Mouse (Mus musculus) small intestine, adult 2 months (tissue): ENCODE data around the gene Cfap299.

Experiments used
- CTCF ChIP-seq: fragments of 200-500 bp; IDR thresholded peaks from 2 replicates; pipeline ENCODE4 v1.5.1; 2012; ENCODE audit warnings: low read depth, mild to moderate bottlenecking, control low read depth, inconsistent platforms, low read length, moderate library complexity, mixed read lengths; ENCODE audit not compliant: insufficient replicate concordance, insufficient read length; ENCODE audit errors: extremely low read depth
- POLR2A ChIP-seq: fragments of 200-500 bp; IDR thresholded peaks from 2 replicates; pipeline ENCODE4 v1.6.1; 2012; ENCODE audit warnings: low read depth, mild to moderate bottlenecking, control low read depth, inconsistent platforms, low read length, moderate library complexity

DNA sequence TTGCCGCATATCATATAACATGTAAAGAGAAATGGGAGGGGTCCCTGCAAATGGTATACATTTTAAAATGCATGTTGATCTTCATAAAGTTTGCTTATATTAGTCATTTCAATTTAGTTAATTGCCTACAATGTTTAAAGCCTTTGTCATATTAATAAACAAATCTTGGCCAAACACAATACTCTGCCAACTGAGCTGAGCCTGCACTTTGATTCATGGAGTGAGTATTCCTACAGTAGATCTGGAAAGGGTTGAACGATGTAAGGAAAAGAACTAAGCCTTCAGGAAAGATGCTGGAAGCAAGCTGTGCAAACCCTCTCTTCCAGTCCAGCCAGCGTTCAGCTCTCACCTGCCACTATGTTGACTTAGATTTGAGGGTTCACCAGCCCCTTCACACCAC, 252.9 kb downstream of the Cfap299 start:
- TF ChIP-seq CTCF (no peak), POLR2A (no peak)
